Mouse (Mus musculus) heart, adult 11 months (tissue): ENCODE measurements at regions not wholly inside any gene's neighbourhood (a gene's known extent, or its start where the extent isn't known, plus 50 kb on each side); places are given as distances from the start of the nearest gene placed in this dataset.

ENCODE experiments used
- DNase-seq: peaks from one replicate; pipeline ENCODE4 v3.0.0; 2022

- peak; percentile 5 for DNase-seq
Observed at GRCm38 (mm10) chr13:31409123-31409513, 146.8 kb upstream of the Foxq1 start.

GRCm38 (mm10) chr13:31421556-31421955 is 134.4 kb upstream of the Foxq1 start:
- DNase-seq = peak; percentile 64

- no peak for DNase-seq
Observed at GRCm38 (mm10) chr13:31423599-31423998, 132.3 kb upstream of the Foxq1 start.

- DNase-seq = peak; percentile 53
Observed at GRCm38 (mm10) chr13:31425825-31426500, 130.0 kb upstream of the Foxq1 start.

GRCm38 (mm10) chr13:31436434-31436833 is 119.5 kb upstream of the Foxq1 start:
- DNase-seq = peak; percentile 59

DNA sequence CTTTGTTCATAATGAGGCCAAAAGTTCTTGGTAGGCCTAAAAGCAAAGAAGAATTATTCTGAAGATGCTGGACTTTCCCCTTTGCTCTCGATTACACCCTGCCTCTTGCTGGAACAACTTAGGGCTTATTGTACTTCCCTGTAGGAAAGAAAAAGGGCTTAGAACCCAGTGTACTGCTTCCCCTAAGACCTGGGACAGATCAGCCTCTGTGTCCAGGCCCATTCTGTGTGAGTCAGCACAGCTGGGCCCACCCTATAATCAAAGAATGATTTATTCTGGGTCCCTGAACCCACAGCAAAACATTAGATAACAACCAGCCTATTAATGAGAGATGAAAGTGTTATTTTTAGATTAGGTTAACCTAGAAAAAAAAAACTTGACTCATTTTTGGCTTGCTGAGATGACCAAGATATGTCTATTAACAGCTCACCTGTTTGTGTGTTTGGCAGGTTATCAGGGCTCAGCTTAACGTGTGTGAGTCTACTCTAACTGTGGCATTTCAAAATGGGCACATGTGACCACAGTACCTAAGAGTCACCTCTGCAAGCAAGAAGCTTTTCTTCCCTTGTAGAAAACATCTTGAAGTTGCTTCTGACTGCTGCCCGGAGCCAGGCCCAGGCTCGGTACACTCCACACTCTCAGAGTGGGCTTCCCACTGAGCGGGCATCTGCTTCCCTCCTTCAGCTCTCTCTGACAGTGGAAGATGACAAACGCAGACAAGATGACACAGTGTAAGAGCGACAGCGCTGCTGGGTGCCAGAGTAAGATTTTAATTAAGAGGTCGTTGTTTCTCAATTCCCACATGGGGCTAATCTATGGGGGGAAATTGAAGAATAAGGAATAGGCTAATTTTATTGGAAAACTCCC is 115.9 kb upstream of the Foxq1 start:
- peak; percentile 31 for DNase-seq

- DNase-seq = peak; percentile 63
Observed at GRCm38 (mm10) chr13:31458883-31459282, 97.1 kb upstream of the Foxq1 start.

DNA sequence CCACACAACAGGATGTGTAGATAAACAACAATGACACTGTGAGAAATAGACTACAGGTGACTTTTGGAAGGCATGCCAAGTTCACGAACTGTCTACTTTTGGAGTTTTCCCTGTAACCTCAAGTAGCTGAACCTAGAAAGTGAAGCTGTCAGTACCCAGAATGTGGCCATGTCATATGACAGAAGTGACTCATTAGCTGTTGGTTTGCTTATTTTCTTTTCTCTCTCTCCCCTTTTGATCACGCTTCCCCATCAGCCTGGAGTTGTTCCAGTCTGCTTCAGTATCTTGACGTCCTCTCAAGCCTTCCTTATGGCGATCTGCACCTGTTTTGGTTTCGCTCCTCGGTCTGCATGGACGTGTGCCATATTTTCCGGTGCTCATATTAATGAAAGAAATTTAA is 90.8 kb upstream of the Foxq1 start:
- DNase-seq = no peak

GRCm38 (mm10) chr13:31465711-31466110 is 90.2 kb upstream of the Foxq1 start:
- peak; percentile 34 for DNase-seq

GRCm38 (mm10) chr13:31468131-31468530 is 87.8 kb upstream of the Foxq1 start:
- peak; percentile 48 for DNase-seq

DNA sequence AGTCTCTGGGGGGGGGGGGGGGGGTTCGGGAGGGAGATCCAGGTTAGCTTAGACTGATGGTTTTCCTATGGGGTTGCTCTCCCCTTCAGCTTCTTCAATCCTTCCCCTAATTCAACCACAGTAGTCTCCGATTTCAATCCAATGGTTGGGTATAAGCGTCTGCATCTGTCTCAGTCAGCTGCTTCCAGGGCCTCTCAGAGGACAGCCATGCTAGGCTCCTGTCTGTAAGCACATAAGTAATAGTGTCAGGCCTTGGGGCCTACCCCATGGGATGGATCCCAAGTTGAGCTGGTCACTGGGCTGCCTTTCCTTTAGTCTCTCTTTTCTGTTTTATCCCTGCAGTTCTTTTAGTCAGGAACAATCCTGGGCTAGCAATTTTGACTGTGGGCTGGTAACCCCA is 87.0 kb upstream of the Foxq1 start:
- DNase-seq = peak; percentile 46

GRCm38 (mm10) chr13:31472366-31472765 is 83.6 kb upstream of the Foxq1 start:
- DNase-seq = peak; percentile 23

DNA sequence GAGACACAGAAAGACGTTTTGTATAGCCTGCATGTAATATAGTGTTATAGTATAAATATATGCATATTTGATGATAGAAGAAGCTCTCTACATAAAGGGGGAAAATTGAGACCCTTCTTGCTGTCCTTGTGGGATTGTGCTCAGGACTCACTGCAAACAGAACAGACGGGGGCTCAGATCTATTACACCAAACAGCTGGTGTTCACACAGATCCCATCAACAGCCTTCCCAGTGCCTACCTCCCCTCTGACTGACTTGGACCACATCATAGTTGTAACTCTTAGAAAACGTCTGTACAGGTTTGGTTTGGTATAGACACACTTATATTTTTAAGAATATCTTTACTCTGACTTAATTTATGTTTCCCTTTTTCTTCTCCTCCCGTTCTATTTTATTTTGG is 83.1 kb upstream of the Foxq1 start:
- DNase-seq = peak; percentile 33

- peak; percentile 2 for DNase-seq
Observed at GRCm38 (mm10) chr13:31473275-31473674, 82.7 kb upstream of the Foxq1 start.

GRCm38 (mm10) chr13:31475845-31476244 is 80.1 kb upstream of the Foxq1 start:
- peak; percentile 79 for DNase-seq

DNA sequence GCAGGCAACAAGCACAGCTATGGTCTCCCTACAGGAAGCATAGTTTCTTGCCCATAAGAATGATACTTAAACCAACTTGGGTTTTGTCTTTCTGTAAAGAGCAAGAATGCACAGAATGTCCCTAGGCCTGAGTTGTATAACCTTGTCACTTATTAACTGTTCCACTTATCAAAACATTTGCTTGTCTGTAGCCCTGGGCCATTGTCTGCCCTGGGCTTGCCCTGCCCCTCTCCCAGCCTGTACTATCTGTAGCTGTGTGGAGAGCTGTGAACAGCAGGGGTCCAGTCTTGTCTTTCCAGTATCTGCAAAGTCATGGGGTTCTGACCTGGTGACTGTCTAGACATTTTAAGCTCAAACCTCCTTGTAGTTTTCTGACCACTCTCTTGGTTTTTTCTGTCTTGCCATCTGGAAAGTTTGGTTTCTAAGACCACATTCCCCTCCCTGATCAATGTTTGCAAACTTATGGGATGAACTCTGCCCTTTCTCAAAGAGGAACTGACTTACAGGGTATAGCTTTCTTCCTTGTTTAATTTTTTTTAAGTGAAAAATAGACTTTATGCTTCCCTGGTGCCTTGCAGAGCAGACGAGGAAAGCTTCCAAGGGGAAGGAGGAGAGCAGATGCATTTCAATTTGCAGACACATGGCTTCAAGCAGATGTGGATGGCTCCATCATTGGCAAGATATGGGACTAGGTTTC is 78.6 kb upstream of the Foxq1 start:
- peak; percentile 36 for DNase-seq

DNA sequence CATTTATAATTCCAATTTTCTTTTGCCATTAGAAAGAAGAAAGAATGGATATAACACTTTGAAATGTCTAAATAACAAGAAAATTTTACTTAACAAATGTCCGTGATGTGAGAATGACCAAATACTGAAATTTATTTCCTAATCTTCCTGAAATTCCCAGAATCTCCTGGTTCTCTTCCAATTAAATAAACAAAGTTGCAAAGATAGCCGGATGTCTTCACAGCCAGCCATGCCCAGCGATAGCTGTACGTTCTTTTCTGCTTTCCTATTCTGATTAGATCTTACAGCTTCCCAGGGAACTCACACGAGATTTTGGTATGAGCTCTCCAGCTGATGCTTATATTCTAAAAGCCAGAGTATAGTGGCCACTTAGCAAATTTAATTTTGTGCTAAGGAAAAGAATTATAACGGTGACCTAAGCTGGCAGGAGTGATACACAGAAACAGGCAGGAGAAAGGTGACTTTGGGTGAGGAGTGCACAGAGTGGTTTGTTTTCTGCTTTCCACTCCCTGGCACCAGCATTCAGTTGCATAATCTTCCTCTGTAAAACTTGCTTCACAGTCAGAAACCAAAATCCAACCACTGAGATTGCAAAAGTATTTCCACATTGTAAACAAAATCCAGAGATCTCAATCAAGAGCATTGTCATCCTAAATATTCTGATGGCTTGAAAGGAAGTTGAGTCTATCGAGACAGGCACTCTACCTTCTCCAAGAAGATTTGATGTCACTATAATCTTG is 74.7 kb upstream of the Foxq1 start:
- peak; percentile 23 for DNase-seq

- peak; percentile 45 for DNase-seq
Observed at GRCm38 (mm10) chr13:31486373-31486772, 69.6 kb upstream of the Foxq1 start.

DNA sequence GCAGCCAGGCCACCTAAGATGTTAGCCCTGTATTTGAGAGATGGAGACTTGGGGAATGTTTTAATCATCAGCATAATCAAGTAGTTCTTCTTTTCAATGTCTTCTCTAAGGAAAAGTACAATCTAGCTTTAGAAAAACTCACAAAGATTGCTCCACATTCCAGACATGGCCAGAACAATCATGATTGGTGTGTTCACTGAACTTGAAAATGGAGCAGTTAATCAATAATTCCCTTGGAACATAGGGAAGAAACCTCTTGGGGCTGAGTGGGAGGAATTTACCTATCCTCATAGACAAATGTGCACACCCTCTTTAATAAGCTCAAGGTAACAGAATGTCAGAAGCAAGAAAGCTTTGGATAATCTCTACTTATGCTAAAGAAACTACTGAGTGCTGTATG is 67.7 kb upstream of the Foxq1 start:
- DNase-seq = peak; percentile 48

GRCm38 (mm10) chr13:31503191-31503590 is 52.7 kb upstream of the Foxq1 start:
- DNase-seq = peak; percentile 5

DNA sequence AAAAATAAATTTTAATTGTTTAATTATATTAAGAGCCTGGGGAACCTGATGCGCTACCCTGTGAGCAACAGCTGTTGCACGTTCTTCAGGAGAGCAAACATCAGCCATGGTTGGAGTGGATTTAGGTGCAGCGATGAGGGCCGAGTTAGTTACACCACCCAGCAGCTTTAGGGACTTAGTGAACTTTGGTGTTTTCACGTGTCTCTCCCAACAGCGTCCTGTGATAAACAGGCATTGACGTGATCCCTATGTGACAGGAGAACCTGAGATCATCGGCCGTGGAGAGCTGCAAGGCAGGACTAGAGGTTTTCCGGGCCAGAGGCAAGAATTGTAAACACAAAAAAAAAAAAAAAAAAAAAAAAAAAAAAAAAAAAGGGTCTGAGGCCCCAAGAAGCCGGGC is 52.1 kb upstream of the Foxq1 start:
- DNase-seq = peak; percentile 50

DNA sequence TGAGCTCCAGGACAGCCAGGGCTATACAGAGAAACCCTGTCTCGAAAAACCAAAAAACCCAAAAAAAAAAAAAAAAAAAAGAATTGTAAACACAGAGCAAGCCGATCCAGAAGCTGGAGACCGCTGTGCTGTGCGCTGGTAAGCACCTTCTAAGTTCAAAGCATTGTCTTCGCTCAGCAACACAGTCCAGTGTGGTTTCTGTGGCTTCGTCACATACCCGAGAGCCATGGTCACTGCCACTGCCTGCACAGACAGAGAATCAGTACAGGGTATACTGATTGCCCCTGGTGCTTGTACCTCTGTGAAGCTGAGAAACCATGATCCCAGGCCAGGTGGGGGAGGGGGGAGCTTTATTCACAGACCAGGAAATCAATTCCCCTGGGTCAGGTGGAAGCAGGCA is 51.6 kb upstream of the Foxq1 start:
- DNase-seq = peak; percentile 30

DNA sequence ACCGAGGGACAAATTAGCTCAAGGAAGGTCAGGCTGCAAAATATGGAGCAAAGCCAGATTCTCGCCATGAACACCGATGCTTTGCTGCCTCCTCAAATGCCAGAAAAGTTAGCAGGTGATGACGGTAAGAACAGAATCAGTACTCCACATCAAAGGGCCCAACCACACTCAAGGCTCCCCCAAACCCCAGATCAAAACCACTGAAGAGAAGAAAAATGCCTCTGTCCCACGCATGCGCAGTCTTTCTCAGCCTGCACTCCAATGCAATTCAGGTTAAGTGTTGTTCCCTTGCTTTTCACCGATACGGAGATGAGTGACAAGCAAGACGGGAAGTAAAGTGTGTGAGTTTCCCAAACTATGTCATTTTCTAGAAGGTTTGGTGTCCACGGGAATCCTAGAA is 50.5 kb upstream of the Foxq1 start:
- DNase-seq = peak; percentile 41
